Mouse (Mus musculus) megakaryocyte, embryonic 14.5 days (primary cell): ENCODE results near the gene Pla2g10. TPM values are rescaled to one million over a fixed set of nuclear protein-coding genes. Genes with fewer than 3 reads are reported as not detected.

Source experiments
- H3K27me3 ChIP-seq: replicated peaks from 2 replicates; pipeline ENCODE3; 2012; ENCODE audit warnings: inconsistent platforms
- H3K36me3 ChIP-seq: replicated peaks from 2 replicates; pipeline ENCODE3; 2012; ENCODE audit warnings: low read length, inconsistent platforms, mixed read lengths
- H3K4me1 ChIP-seq: 2 replicates; pipeline ENCODE4 v1.6.1; 2012; ENCODE audit warnings: inconsistent platforms
- H3K4me3 ChIP-seq: replicated peaks from 2 replicates; pipeline ENCODE3; 2012; ENCODE audit warnings: moderate library complexity, mild to moderate bottlenecking, inconsistent platforms
- H3K9me3 ChIP-seq: 2 replicates; pipeline ENCODE4 v1.6.1; 2012; ENCODE audit warnings: inconsistent platforms
- FLI1 ChIP-seq: IDR thresholded peaks from 2 replicates; pipeline ENCODE4 v1.6.1; 2012; ENCODE audit warnings: low read length, inconsistent platforms, mixed read lengths
- GATA1 ChIP-seq: IDR thresholded peaks from 3 replicates; pipeline ENCODE4 v1.6.1; 2012; ENCODE audit warnings: mixed read lengths, low read length, inconsistent platforms, borderline replicate concordance
- polyA plus RNA-seq: library from polyadenylated mRNA; stranded (reverse); fragments of >175 nt; gene quantifications from 2 replicates; pipeline ENCODE4 v1.2.3, GENCODE M21; 2012; ENCODE audit warnings: low replicate concordance; ENCODE audit not compliant: insufficient read depth

The Pla2g10 gene
- polyA plus RNA-seq, 1 experiment: 3.1 TPM

DNA sequence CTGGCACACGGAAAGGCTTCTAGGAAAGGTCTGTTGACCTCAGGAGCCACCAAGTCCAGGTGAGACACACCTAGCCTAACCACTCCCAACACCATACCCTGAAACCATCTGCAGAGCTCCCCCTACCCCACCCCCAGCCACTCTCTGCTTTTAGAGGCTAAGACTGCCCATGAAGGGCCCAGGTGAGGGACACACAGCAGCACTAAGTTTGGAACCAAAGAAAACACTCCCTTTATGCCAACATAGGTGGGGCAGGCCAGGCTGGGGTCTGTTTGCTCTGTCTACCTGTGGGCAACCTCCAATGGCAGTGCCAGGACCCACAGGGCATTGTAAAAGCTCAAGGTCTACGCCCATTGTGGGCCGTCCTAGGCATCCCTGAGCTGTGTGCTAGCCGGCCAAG is 1.4 kb downstream of the Pla2g10 start:
- Histone ChIP-seq H3K36me3 (peaks cover 3% of the 10 kb centered on the region), H3K27me3 (no peaks in the 10 kb centered on the region), H3K4me3 (peak overlapping the region; percentile 40), H3K4me1 (peaks cover 77% of the 10 kb centered on the region), H3K9me3 (no peaks in the 10 kb centered on the region)
- TF ChIP-seq FLI1 (no peak), GATA1 (no peak)

DNA sequence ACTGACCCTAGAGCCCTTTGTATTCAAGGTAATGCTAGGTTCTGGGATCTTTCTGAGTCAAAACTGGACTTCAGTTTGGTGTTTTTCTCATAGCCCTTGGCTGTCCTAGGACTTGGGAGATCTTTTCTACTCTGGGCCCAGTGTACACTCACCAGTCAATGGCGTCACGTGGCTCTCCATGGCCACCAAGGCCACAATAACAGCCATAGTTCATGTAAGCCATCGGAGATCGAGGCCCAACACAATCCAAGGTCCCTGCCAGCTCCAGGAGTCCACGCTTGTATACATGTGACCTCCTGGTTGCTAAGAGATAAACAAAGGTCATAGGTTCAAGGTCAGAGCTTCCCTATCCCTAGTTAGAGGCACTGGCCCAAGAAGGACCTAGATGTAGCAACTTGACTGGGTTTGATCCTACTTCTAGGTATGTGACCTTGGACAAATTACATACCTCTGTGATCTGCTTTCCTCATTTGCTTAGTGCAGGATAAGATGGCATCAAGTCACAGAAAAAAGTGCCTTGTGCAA is 2.9 kb downstream of the Pla2g10 start:
- no peak for TF ChIP-seq FLI1
- no peak for TF ChIP-seq GATA1
- Histone ChIP-seq H3K4me1 (peaks cover 73% of the 10 kb centered on the region), H3K36me3 (peaks cover 3% of the 10 kb centered on the region), H3K9me3 (no peaks in the 10 kb centered on the region), H3K4me3 (no peak overlapping the region), H3K27me3 (no peaks in the 10 kb centered on the region)

GRCm38 (mm10) chr16:13722937-13723336 is 7.8 kb downstream of the Pla2g10 start:
- Histone ChIP-seq H3K9me3 (no peaks in the 10 kb centered on the region), H3K27me3 (no peaks in the 10 kb centered on the region), H3K4me3 (no peak overlapping the region), H3K4me1 (peaks cover 33% of the 10 kb centered on the region), H3K36me3 (peaks cover 6% of the 10 kb centered on the region)
- TF ChIP-seq FLI1 (no peak), GATA1 (no peak)

GRCm38 (mm10) chr16:13716821-13717553 is 13.8 kb downstream of the Pla2g10 start:
- Histone ChIP-seq H3K4me3 (no peak overlapping the region), H3K4me1 (peaks cover 38% of the 10 kb centered on the region), H3K27me3 (no peaks in the 10 kb centered on the region), H3K9me3 (no peaks in the 10 kb centered on the region), H3K36me3 (peaks cover 17% of the 10 kb centered on the region)
- TF ChIP-seq FLI1 (no peak), GATA1 (no peak)

DNA sequence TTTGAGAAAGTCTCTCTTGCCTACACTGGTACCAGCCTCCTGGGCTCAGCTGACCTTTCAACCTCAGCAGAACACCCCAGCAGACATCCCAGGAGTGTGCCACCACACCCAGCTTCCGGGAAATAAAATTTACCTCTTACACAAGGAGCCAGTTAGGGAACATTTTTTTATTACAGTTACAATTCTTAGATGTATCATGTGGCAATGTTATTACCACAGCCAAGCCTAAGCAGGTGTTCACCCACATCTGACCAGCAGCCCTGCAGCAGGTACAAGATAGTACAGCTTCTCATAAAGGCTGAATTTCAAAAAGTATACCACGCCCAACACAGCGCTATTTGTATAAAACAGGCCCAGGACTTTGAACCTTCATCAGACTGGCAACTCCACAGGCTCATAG is 15.9 kb downstream of the Pla2g10 start:
- H3K36me3 ChIP-seq: peaks cover 19% of the 10 kb centered on the region
- no peaks in the 10 kb centered on the region for H3K27me3 ChIP-seq
- no peak overlapping the region for H3K4me3 ChIP-seq
- H3K9me3 ChIP-seq: no peaks in the 10 kb centered on the region
- TF ChIP-seq GATA1: no peak
- no peak for TF ChIP-seq FLI1
- H3K4me1 ChIP-seq: peaks cover 55% of the 10 kb centered on the region

GRCm38 (mm10) chr16:13704676-13705075 is 26.1 kb downstream of the Pla2g10 start:
- Histone ChIP-seq H3K36me3 (peaks cover 66% of the 10 kb centered on the region), H3K4me3 (no peak overlapping the region)

GRCm38 (mm10) chr16:13702184-13702583 is 28.6 kb downstream of the Pla2g10 start:
- Histone ChIP-seq H3K27me3 (no peaks in the 10 kb centered on the region), H3K4me3 (no peak overlapping the region), H3K4me1 (peaks cover 22% of the 10 kb centered on the region), H3K9me3 (no peaks in the 10 kb centered on the region), H3K36me3 (peaks cover 79% of the 10 kb centered on the region)
- no peak for TF ChIP-seq GATA1
- no peak for TF ChIP-seq FLI1

More at GRCm38 (mm10) chr16:13704676-13705075, 26.1 kb downstream of the Pla2g10 start:
- no peaks in the 10 kb centered on the region for H3K27me3 ChIP-seq
- H3K9me3 ChIP-seq: no peaks in the 10 kb centered on the region
- peaks cover 35% of the 10 kb centered on the region for H3K4me1 ChIP-seq
- TF ChIP-seq GATA1 (no peak), FLI1 (no peak)

GRCm38 (mm10) chr16:13698998-13699397 is 31.8 kb downstream of the Pla2g10 start:
- Histone ChIP-seq H3K9me3 (no peaks in the 10 kb centered on the region), H3K4me3 (no peak overlapping the region), H3K36me3 (peaks cover 93% of the 10 kb centered on the region), H3K4me1 (peaks cover 9% of the 10 kb centered on the region), H3K27me3 (no peaks in the 10 kb centered on the region)
- TF ChIP-seq FLI1: no peak
- TF ChIP-seq GATA1: no peak

- Histone ChIP-seq H3K4me1 (peaks cover 23% of the 10 kb centered on the region; the same call in 1 of the 2 replicates), H3K36me3 (peaks cover 71% of the 10 kb centered on the region), H3K9me3 (no peaks in the 10 kb centered on the region), H3K4me3 (no peak overlapping the region), H3K27me3 (no peaks in the 10 kb centered on the region)
- TF ChIP-seq FLI1: no peak
- TF ChIP-seq GATA1: no peak
Observed at GRCm38 (mm10) chr16:13678601-13679319, 52.0 kb downstream of the Pla2g10 start.

DNA sequence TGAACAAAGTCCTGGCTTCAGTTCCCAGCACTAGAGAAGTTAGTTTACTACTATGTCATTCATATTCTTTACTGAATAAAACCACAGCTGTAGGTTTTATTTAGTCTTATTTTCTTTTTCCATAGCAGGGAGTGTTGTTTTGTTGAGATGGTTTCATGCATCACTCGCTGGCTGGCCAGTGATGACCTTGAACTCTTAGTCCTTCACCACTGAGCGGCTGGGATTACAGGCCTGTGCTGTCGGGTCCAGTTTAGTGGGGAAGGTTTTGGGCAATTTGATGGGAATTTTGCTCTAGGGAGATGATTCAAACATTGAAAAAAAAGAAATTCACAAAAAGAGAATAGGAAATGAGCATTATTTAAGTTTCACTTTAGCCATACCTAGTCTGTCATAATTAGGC is 56.3 kb downstream of the Pla2g10 start:
- H3K27me3 ChIP-seq: no peaks in the 10 kb centered on the region
- no peak overlapping the region for H3K4me3 ChIP-seq
- no peaks in the 10 kb centered on the region for H3K9me3 ChIP-seq
- peaks cover 48% of the 10 kb centered on the region for H3K36me3 ChIP-seq
- H3K4me1 ChIP-seq: peaks cover 32% of the 10 kb centered on the region
- TF ChIP-seq FLI1 (no peak), GATA1 (no peak)
